Mouse (Mus musculus): ENCODE measurements at regions not wholly inside any gene's neighbourhood (a gene's known extent, or its start where the extent isn't known, plus 50 kb on each side); places are given as distances from the start of the nearest gene placed in this dataset.

DNA sequence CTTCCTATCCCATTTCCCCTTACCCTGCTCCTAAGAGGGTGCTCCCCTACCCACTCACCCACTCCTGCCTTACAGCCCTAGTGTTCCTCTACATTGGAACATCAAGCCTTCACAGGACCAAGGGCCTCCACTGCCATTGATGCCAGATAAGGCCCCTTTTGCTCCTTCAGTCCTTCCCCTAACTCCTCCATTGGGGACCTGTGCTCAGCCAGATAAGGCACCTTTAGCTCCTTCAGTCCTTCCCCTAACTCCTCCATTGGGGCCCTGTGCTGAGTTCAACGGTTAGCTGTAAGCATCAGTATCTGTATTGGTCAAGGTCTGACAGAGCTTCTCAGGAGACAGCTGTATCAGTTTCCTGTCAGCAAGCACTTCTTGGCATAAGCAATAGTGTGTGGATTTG is 896.2 kb downstream of the Tbl1xr1 start:
- no peak for TF ChIP-seq CTCF (IDR thresholded peaks at IDR 0.05)
- no peak for TF ChIP-seq EP300 (IDR thresholded peaks at IDR 0.05)

All from lung, postnatal 0 days (tissue).